Mouse (Mus musculus) intestine, postnatal 0 days (tissue): ENCODE measurements at regions not wholly inside any gene's neighbourhood (a gene's known extent, or its start where the extent isn't known, plus 50 kb on each side); places are given as distances from the start of the nearest gene placed in this dataset.

Experiments
- ATAC-seq: fragments of 200-750 bp; cut with Nextera tagmentation; 2 replicates; pipeline ENCODE4 v1.8.0; 2017; ENCODE audit warnings: mild to moderate bottlenecking, moderate TSS enrichment, moderate library complexity
- H3K27ac ChIP-seq: fragments of 300-500 bp; sonication (generic); 2 replicates; pipeline ENCODE4 v1.5.1; 2014; ENCODE audit warnings: mild to moderate bottlenecking, low read depth, low read length, moderate library complexity
- H3K27me3 ChIP-seq: fragments of 300-500 bp; sonication (generic); replicated peaks from 2 replicates; pipeline ENCODE4 v1.6.1; 2014; ENCODE audit warnings: low read length, mixed read lengths; ENCODE audit not compliant: control insufficient read depth, insufficient read depth
- H3K36me3 ChIP-seq: fragments of 300-500 bp; sonication (generic); 2 replicates; pipeline ENCODE4 v1.6.1; 2014; ENCODE audit warnings: mild to moderate bottlenecking, moderate library complexity; ENCODE audit not compliant: control insufficient read depth, insufficient read depth
- H3K4me1 ChIP-seq: fragments of 300-500 bp; sonication (generic); replicated peaks from 2 replicates; pipeline ENCODE4 v1.6.1; 2014; ENCODE audit warnings: antibody characterized with exemption, low read length, mixed read lengths; ENCODE audit not compliant: control insufficient read depth, insufficient read depth
- H3K4me2 ChIP-seq: fragments of 300-500 bp; sonication (generic); replicated peaks from 2 replicates; pipeline ENCODE4 v1.6.1; 2014; ENCODE audit warnings: low read depth, mild to moderate bottlenecking, moderate library complexity
- H3K4me3 ChIP-seq: fragments of 300-500 bp; sonication (generic); 2 replicates; pipeline ENCODE4 v1.5.1; 2014; ENCODE audit warnings: low read depth, low read length
- H3K9ac ChIP-seq: fragments of 300-500 bp; sonication (generic); 2 replicates; pipeline ENCODE4 v1.6.1; 2014; ENCODE audit warnings: mild to moderate bottlenecking, low read depth, low read length
- H3K9me3 ChIP-seq: fragments of 300-500 bp; sonication (generic); 2 replicates; pipeline ENCODE4 v1.6.1; 2016; ENCODE audit warnings: mixed run types; ENCODE audit not compliant: control insufficient read depth
- CTCF ChIP-seq: sonication (generic); IDR thresholded peaks from 2 replicates; pipeline ENCODE4 v1.5.1; 2016; ENCODE audit warnings: low read depth, mild to moderate bottlenecking, control low read depth, antibody characterized with exemption, moderate library complexity
- WGBS: fragments of 180-500 bp; shearing (Covaris S2); extraction: QIAGEN DNeasy Blood & Tissue Kit; methylation state at CpG from one replicate; pipeline ENCODE4 v1.1.7; 2014; 5-methylcytosine and 5-hydroxymethylcytosine counted together

DNA sequence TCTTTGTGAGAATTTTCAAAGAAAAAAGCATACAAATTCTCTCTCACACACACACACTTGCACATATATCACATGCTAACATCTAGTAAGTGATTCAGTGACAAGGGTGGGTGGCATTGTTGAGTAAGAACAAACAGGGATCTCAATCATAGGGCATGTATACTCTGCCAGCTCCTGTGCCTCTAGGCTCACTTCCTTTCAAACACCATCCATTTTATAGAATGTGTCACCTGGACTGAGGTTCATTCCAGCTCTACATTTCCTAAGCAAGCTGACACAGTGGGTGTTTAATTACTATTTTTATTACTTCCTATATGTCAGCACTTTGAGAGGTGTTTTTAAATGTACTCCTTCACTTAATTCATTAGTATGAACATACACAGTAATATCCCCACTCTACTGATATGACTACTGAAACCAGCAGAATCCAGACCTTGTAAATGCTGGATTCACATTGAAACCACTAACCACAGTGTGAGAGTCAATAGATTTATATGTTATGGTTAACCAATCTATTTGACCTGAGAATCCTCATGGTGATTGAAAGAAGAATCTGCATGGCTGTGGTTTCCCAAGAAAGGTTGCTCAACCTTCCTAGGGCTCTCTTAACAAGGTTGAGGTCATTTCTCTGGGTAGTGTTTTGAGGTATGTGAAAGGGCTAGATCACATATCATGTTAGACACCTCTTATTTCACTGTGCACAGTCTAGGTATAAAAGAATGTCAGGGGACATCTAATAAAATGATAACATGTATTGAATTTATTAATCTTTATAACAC lies 480.5 kb upstream of the Tnp1 start:
- Histone ChIP-seq H3K4me2 (no peak overlapping the region), H3K4me1 (no peaks in the 10 kb centered on the region), H3K9me3 (no peaks in the 10 kb centered on the region), H3K27ac (no peak overlapping the region), H3K9ac (no peak overlapping the region), H3K4me3 (no peak overlapping the region), H3K36me3 (no peaks in the 10 kb centered on the region), H3K27me3 (no peaks in the 10 kb centered on the region)
- ATAC-seq: no peak
- TF ChIP-seq CTCF: no peak

DNA sequence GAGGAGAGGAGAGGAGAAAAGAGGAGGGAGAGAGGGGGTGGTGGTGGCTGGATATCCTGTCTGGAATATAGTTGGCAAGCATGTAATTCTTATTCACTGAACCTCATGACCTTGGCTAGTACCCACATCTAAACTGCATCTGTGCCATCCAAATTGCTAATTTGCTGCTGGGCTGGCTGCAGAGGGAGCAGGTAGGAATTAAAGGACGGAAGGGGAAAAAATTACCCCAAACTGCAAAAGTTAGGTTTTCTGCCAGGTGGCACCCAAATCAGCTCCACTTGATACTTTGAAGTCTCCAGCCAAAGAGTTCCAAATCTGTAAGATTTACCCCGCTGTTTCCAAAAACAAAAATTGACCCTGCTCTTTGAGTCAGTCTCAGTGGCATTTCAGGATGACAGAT lies 466.2 kb upstream of the Tnp1 start:
- H3K9me3 ChIP-seq: 0 out of 2 replicates have a peak, but pooled peaks cover 2% of the 10 kb centered on the region
- H3K9ac ChIP-seq: no peak overlapping the region
- no peak for TF ChIP-seq CTCF
- WGBS: 83% methylated on average over 2 of the region's 2 CpGs
- H3K4me3 ChIP-seq: no peak overlapping the region
- no peak overlapping the region for H3K4me2 ChIP-seq
- H3K27me3 ChIP-seq: no peaks in the 10 kb centered on the region
- H3K4me1 ChIP-seq: no peaks in the 10 kb centered on the region
- H3K36me3 ChIP-seq: no peaks in the 10 kb centered on the region
- no peak overlapping the region for H3K27ac ChIP-seq
- ATAC-seq: no peak

DNA sequence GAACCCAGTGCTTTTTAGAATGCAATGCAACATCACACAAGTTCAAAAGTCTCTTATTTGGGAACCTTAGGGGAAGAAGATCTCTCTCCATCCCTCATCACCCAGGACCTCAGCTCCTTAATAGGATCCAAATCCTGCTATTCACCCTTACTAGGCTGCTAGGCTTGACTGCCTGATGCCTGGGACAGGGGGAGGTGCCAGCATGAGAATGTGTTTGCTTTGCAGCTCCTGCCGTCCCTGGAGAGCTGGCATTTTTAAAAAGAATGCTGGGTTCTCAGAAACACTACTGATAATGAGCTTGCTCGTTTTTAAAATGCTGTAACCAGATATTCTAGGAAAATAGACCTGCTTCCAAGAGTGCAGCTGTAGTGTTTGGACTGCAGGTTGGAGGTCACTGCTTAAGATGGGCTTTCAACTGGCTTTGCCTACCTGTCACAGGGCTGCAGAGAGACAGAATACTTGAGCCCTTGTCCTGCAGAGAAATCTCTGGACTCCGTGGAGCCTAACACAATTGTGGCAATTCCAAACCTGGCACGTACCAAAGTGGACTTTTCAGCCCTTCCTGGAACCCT lies 463.7 kb upstream of the Tnp1 start:
- ATAC-seq: no peak
- no peak for TF ChIP-seq CTCF
- no peaks in the 10 kb centered on the region for H3K36me3 ChIP-seq
- no peaks in the 10 kb centered on the region for H3K27me3 ChIP-seq
- H3K4me2 ChIP-seq: no peak overlapping the region
- no peaks in the 10 kb centered on the region for H3K9me3 ChIP-seq
- 51% methylated on average over 4 of the region's 4 CpGs for WGBS
- H3K4me1 ChIP-seq: no peaks in the 10 kb centered on the region
- no peak overlapping the region for H3K27ac ChIP-seq
- no peak overlapping the region for H3K9ac ChIP-seq
- H3K4me3 ChIP-seq: no peak overlapping the region

- no peak for ATAC-seq
- H3K4me1 ChIP-seq: no peaks in the 10 kb centered on the region
- no peak overlapping the region for H3K4me2 ChIP-seq
- no peaks in the 10 kb centered on the region for H3K36me3 ChIP-seq
- no peaks in the 10 kb centered on the region for H3K27me3 ChIP-seq
- TF ChIP-seq CTCF: no peak
- no peak overlapping the region for H3K4me3 ChIP-seq
- no peaks in the 10 kb centered on the region for H3K9me3 ChIP-seq
- no peak overlapping the region for H3K9ac ChIP-seq
- no peak overlapping the region for H3K27ac ChIP-seq
- 50% methylated on average over 3 of the region's 3 CpGs for WGBS
Measured at GRCm38 (mm10) chr1:73460598-73460997, 444.9 kb upstream of the Tnp1 start.

DNA sequence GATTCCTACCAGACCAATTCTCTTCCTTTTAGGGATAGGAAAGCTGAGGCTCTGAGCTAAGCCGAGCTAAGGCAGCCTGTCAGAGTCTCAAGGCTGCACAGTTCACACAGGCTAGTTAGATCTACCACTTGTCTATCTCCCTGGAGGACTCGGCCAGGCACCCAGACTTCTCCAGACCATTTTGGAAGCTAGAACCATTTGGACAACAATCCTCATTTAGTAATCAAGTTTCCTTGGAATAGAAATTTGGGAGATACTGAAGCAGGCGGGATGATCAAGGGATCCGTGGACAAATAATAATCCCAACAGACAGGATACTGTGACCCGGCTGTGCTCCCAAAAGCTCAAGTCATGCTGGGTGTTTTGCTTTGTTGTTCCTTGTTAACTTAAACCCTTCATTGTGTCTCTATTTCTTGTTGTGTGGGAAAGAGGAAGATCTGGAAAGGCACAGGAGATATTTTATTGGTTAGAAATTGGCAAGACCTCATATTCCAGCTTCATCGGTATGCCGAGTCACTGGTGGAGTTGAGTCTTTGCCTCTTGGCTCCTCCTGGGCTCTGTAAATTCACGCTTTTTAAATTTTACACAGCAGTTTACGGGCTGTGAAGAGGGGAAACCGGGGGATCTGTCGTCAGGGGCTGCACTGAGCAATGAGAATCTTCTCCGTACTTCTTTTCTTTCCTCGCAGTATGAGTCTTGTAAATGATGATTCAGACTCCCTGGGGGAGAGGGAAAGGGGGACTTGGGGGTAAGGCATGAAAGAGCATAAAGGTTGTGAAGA lies 444.2 kb upstream of the Tnp1 start:
- H3K27me3 ChIP-seq: no peaks in the 10 kb centered on the region
- no peaks in the 10 kb centered on the region for H3K36me3 ChIP-seq
- no peak overlapping the region for H3K4me2 ChIP-seq
- no peak overlapping the region for H3K4me3 ChIP-seq
- H3K27ac ChIP-seq: no peak overlapping the region
- H3K4me1 ChIP-seq: no peaks in the 10 kb centered on the region
- H3K9ac ChIP-seq: no peak overlapping the region
- no peak for TF ChIP-seq CTCF
- H3K9me3 ChIP-seq: no peaks in the 10 kb centered on the region
- no peak for ATAC-seq
- 80% methylated on average over 13 of the region's 13 CpGs for WGBS

DNA sequence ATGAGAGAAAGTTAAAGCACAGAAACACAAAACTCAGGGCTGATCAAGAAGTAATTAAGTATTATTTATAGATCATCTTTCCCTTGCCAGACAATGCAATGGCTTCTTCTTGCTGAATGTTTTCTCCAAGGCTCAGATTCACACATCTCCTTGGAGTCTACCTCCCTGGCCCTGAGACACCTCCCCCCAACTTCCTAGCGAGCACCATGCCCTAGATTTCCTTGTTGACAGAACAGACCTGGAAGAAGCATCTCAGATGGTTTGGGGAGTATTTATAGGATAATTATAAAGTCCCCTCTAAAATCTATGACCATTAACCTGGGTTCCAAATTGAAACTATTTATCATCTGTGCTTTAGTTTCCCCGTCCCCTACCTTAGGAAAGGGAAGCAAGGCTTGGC lies 441.6 kb upstream of the Tnp1 start:
- Histone ChIP-seq H3K36me3 (no peaks in the 10 kb centered on the region), H3K4me1 (no peaks in the 10 kb centered on the region), H3K4me2 (no peak overlapping the region), H3K27ac (no peak overlapping the region), H3K4me3 (no peak overlapping the region), H3K9ac (no peak overlapping the region), H3K9me3 (no peaks in the 10 kb centered on the region), H3K27me3 (no peaks in the 10 kb centered on the region)
- ATAC-seq: no peak
- TF ChIP-seq CTCF: no peak
- 79% methylated on average over 2 of the region's 2 CpGs for WGBS
